Mouse (Mus musculus): ENCODE measurements around the gene Fstl4. TPM values are rescaled to one million over a fixed set of nuclear protein-coding genes. Genes with fewer than 3 reads are reported as not detected.

The Fstl4 gene
- polyA plus RNA-seq, 1 experiment from 2014 or later: 1.7 TPM

GRCm38 (mm10) chr11:53055896-53056295 is 291.5 kb downstream of the Fstl4 start:
- no peaks in the 10 kb centered on the region for H3K36me3 ChIP-seq (ENCODE audit: control insufficient read depth, insufficient read depth, low read length)
- H3K27ac ChIP-seq (ENCODE audit: low read length): no peak overlapping the region
- H3K4me3 ChIP-seq (ENCODE audit: low read depth, low read length): no peak overlapping the region
- no peak for ATAC-seq (ENCODE audit: insufficient number of reproducible peaks, insufficient read depth, low FRiP score, low read depth)
- H3K27me3 ChIP-seq (ENCODE audit: control insufficient read depth, insufficient read depth, low read length): no peaks in the 10 kb centered on the region
- no peaks in the 10 kb centered on the region for H3K9me3 ChIP-seq (ENCODE audit: control insufficient read depth, low read depth, low read length)
- no peak overlapping the region for H3K4me2 ChIP-seq (replicated peaks; ENCODE audit: low read depth, low read length)
- 89% methylated on average over 6 of the region's 6 CpGs for WGBS
- peaks cover 3% of the 10 kb centered on the region; the same call in 1 of the 2 replicates for H3K4me1 ChIP-seq (ENCODE audit: control insufficient read depth, insufficient read depth, low read length)
- H3K9ac ChIP-seq (replicated peaks; ENCODE audit: low read depth, low read length): no peak overlapping the region

- Histone ChIP-seq H3K4me2 (replicated peaks; ENCODE audit: low read depth, low read length) (no peak overlapping the region), H3K9me3 (ENCODE audit: control insufficient read depth, low read depth, low read length) (no peaks in the 10 kb centered on the region), H3K27me3 (ENCODE audit: control insufficient read depth, insufficient read depth, low read length) (no peaks in the 10 kb centered on the region), H3K4me3 (ENCODE audit: low read depth, low read length) (no peak overlapping the region), H3K4me1 (ENCODE audit: control insufficient read depth, insufficient read depth, low read length) (peaks cover 3% of the 10 kb centered on the region; the same call in 1 of the 2 replicates), H3K9ac (replicated peaks; ENCODE audit: low read depth, low read length) (no peak overlapping the region), H3K36me3 (ENCODE audit: control insufficient read depth, insufficient read depth, low read length) (no peaks in the 10 kb centered on the region), H3K27ac (ENCODE audit: low read length) (no peak overlapping the region)
- 79% methylated on average over 6 of the region's 6 CpGs for WGBS
- ATAC-seq (ENCODE audit: insufficient number of reproducible peaks, insufficient read depth, low FRiP score, low read depth): no peak
Measured at GRCm38 (mm10) chr11:53056781-53057180, 292.3 kb downstream of the Fstl4 start.

- 73% methylated on average over 17 of the region's 17 CpGs for WGBS
- Histone ChIP-seq H3K36me3 (ENCODE audit: control insufficient read depth, insufficient read depth, low read length) (no peaks in the 10 kb centered on the region), H3K4me3 (ENCODE audit: low read depth, low read length) (no peak overlapping the region), H3K27ac (ENCODE audit: low read length) (no peak overlapping the region), H3K4me1 (ENCODE audit: control insufficient read depth, insufficient read depth, low read length) (peaks cover 3% of the 10 kb centered on the region; the same call in 1 of the 2 replicates), H3K9me3 (ENCODE audit: control insufficient read depth, low read depth, low read length) (no peaks in the 10 kb centered on the region), H3K9ac (replicated peaks; ENCODE audit: low read depth, low read length) (no peak overlapping the region), H3K27me3 (ENCODE audit: control insufficient read depth, insufficient read depth, low read length) (no peaks in the 10 kb centered on the region), H3K4me2 (replicated peaks; ENCODE audit: low read depth, low read length) (no peak overlapping the region)
- no peak for ATAC-seq (ENCODE audit: insufficient number of reproducible peaks, insufficient read depth, low FRiP score, low read depth)
Measured at GRCm38 (mm10) chr11:53057821-53058553, 293.6 kb downstream of the Fstl4 start.

- WGBS: 19% methylated on average over 7 of the region's 7 CpGs
- H3K9ac ChIP-seq (replicated peaks; ENCODE audit: low read depth, low read length): no peak overlapping the region
- no peak overlapping the region for H3K4me2 ChIP-seq (replicated peaks; ENCODE audit: low read depth, low read length)
- H3K27me3 ChIP-seq (ENCODE audit: control insufficient read depth, insufficient read depth, low read length): no peaks in the 10 kb centered on the region
- no peaks in the 10 kb centered on the region for H3K9me3 ChIP-seq (ENCODE audit: control insufficient read depth, low read depth, low read length)
- H3K4me3 ChIP-seq (ENCODE audit: low read depth, low read length): no peak overlapping the region
- H3K27ac ChIP-seq (ENCODE audit: low read length): no peak overlapping the region
- H3K36me3 ChIP-seq (ENCODE audit: control insufficient read depth, insufficient read depth, low read length): no peaks in the 10 kb centered on the region
- H3K4me1 ChIP-seq (ENCODE audit: control insufficient read depth, insufficient read depth, low read length): peaks cover 3% of the 10 kb centered on the region; the same call in 1 of the 2 replicates
- ATAC-seq (ENCODE audit: insufficient number of reproducible peaks, insufficient read depth, low FRiP score, low read depth): no peak
Measured at GRCm38 (mm10) chr11:53058557-53058956, 294.1 kb downstream of the Fstl4 start.

- 50% methylated on average over 14 of the region's 14 CpGs for WGBS
- ATAC-seq (ENCODE audit: insufficient number of reproducible peaks, insufficient read depth, low FRiP score, low read depth): no peak
- H3K9ac ChIP-seq (replicated peaks; ENCODE audit: low read depth, low read length): no peak overlapping the region
Measured at GRCm38 (mm10) chr11:53067699-53068478, 303.5 kb downstream of the Fstl4 start.

GRCm38 (mm10) chr11:53068479-53069065 is 304.1 kb downstream of the Fstl4 start:
- Histone ChIP-seq H3K4me1 (ENCODE audit: control insufficient read depth, insufficient read depth, low read length) (no peaks in the 10 kb centered on the region), H3K9ac (replicated peaks; ENCODE audit: low read depth, low read length) (no peak overlapping the region), H3K4me3 (ENCODE audit: low read depth, low read length) (no peak overlapping the region), H3K27ac (ENCODE audit: low read length) (no peak overlapping the region), H3K9me3 (ENCODE audit: control insufficient read depth, low read depth, low read length) (no peaks in the 10 kb centered on the region), H3K27me3 (ENCODE audit: control insufficient read depth, insufficient read depth, low read length) (no peaks in the 10 kb centered on the region), H3K36me3 (ENCODE audit: control insufficient read depth, insufficient read depth, low read length) (no peaks in the 10 kb centered on the region), H3K4me2 (replicated peaks; ENCODE audit: low read depth, low read length) (no peak overlapping the region)
- ATAC-seq (ENCODE audit: insufficient number of reproducible peaks, insufficient read depth, low FRiP score, low read depth): no peak
- WGBS: 51% methylated on average over 16 of the region's 16 CpGs

More at GRCm38 (mm10) chr11:53067699-53068478, 303.5 kb downstream of the Fstl4 start:
- no peaks in the 10 kb centered on the region for H3K9me3 ChIP-seq (ENCODE audit: control insufficient read depth, low read depth, low read length)
- no peaks in the 10 kb centered on the region for H3K4me1 ChIP-seq (ENCODE audit: control insufficient read depth, insufficient read depth, low read length)
- no peaks in the 10 kb centered on the region for H3K36me3 ChIP-seq (ENCODE audit: control insufficient read depth, insufficient read depth, low read length)
- no peak overlapping the region for H3K4me2 ChIP-seq (replicated peaks; ENCODE audit: low read depth, low read length)
- H3K27ac ChIP-seq (ENCODE audit: low read length): no peak overlapping the region
- H3K27me3 ChIP-seq (ENCODE audit: control insufficient read depth, insufficient read depth, low read length): no peaks in the 10 kb centered on the region
- no peak overlapping the region for H3K4me3 ChIP-seq (ENCODE audit: low read depth, low read length)

- ATAC-seq (ENCODE audit: insufficient number of reproducible peaks, insufficient read depth, low FRiP score, low read depth): no peak
- 50% methylated on average over 6 of the region's 6 CpGs for WGBS
Measured at GRCm38 (mm10) chr11:53069751-53070150, 305.3 kb downstream of the Fstl4 start.

GRCm38 (mm10) chr11:53071602-53072001 is 307.2 kb downstream of the Fstl4 start:
- ATAC-seq (ENCODE audit: insufficient number of reproducible peaks, insufficient read depth, low FRiP score, low read depth): no peak
- Histone ChIP-seq H3K27me3 (ENCODE audit: control insufficient read depth, insufficient read depth, low read length) (no peaks in the 10 kb centered on the region), H3K4me1 (ENCODE audit: control insufficient read depth, insufficient read depth, low read length) (no peaks in the 10 kb centered on the region), H3K36me3 (ENCODE audit: control insufficient read depth, insufficient read depth, low read length) (no peaks in the 10 kb centered on the region), H3K27ac (ENCODE audit: low read length) (no peak overlapping the region), H3K9ac (replicated peaks; ENCODE audit: low read depth, low read length) (no peak overlapping the region), H3K9me3 (ENCODE audit: control insufficient read depth, low read depth, low read length) (no peaks in the 10 kb centered on the region), H3K4me3 (ENCODE audit: low read depth, low read length) (no peak overlapping the region), H3K4me2 (replicated peaks; ENCODE audit: low read depth, low read length) (no peak overlapping the region)
- WGBS: 79% methylated on average over 1 of the region's 1 CpGs

More at GRCm38 (mm10) chr11:53069751-53070150, 305.3 kb downstream of the Fstl4 start:
- no peak overlapping the region for H3K9ac ChIP-seq (replicated peaks; ENCODE audit: low read depth, low read length)
- H3K36me3 ChIP-seq (ENCODE audit: control insufficient read depth, insufficient read depth, low read length): no peaks in the 10 kb centered on the region
- H3K27ac ChIP-seq (ENCODE audit: low read length): no peak overlapping the region
- H3K4me1 ChIP-seq (ENCODE audit: control insufficient read depth, insufficient read depth, low read length): no peaks in the 10 kb centered on the region
- no peaks in the 10 kb centered on the region for H3K27me3 ChIP-seq (ENCODE audit: control insufficient read depth, insufficient read depth, low read length)
- no peak overlapping the region for H3K4me2 ChIP-seq (replicated peaks; ENCODE audit: low read depth, low read length)
- no peak overlapping the region for H3K4me3 ChIP-seq (ENCODE audit: low read depth, low read length)
- no peaks in the 10 kb centered on the region for H3K9me3 ChIP-seq (ENCODE audit: control insufficient read depth, low read depth, low read length)

Data from stomach, embryonic 14.5 days (tissue).